Mouse (Mus musculus): ENCODE data around the gene Reln. TPM values are rescaled to one million over a fixed set of nuclear protein-coding genes. Genes with fewer than 3 reads are reported as not detected.

Gene Reln
- polyA plus RNA-seq, 2 experiments from 2014 or later = 0.24 TPM; not detected in 1

DNA sequence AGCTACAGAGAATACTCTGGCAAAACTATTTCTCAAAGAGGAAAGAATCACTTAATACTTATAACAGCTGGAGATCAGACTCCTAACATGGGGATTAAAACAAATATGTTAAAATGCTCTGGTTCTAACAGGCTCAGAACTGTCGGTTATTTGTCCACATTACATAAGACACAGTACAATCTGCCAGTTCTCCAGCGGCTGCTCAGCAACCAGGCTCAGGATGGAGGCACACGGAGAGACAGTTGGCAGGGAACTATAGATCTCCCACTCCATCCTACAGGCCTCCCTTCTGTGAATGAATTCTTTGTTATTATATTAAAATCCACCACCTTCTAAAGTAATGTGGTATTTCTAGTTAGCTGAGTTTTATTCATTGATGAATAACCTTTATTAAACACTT, 37.4 kb downstream of the Reln start:
- ATAC-seq = no peak

DNA sequence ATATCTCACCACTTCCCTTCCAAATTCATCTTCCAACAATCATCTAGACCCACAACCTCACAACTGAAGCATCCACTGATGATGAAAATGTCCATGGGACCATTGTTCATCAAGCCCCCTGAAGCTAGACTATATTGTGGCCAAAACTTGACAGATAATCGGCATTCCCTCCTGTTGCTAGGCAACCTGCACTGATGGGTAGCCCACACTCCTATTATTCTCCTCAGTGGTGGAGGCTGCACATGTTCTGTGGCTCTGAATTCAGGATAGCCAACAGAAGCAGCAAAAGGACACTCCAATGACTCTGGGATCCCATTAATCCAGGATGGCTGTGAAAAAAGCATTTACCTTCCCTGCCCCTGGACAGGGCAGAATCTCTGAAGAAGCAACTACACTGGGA, 40.8 kb downstream of the Reln start:
- ATAC-seq = no peak

DNA sequence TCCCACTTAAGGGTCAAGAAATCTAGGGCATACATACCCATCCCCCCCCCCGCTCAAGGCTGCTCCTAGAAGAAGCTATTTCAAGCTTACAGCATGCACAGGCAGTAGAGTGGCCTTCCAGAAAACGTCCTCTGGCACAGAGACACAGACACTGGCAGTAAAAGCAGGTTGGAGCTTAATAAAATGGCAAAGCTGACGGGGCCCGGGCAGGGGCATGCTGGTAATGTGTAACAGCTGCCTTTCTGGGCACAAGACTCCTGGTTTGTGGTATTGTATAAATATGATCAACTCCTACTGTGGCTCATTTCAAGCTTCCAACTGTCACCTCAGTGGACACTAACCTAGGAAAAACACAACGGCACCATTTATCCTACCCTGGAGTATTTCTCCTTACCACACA, 42.2 kb downstream of the Reln start:
- no peak for ATAC-seq

DNA sequence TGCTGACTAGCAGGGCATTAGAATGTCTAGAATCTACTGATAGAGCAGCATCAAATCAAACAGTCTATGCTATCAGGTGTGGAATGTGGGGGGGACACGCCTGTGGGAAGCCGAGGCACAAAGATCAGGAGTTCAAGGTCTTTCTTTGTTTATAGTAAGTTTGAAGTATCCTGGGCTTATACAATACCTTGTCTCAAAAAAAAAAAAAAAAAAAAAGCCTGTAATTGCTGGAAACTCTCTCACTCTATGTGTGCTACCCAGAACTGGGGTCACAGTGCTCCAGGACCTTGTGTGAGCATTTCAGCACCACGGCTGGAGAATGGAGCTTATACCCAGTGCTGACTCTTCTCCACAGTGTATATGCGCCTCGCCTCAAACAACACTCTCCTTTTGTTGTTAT, 43.7 kb downstream of the Reln start:
- ATAC-seq = no peak

DNA sequence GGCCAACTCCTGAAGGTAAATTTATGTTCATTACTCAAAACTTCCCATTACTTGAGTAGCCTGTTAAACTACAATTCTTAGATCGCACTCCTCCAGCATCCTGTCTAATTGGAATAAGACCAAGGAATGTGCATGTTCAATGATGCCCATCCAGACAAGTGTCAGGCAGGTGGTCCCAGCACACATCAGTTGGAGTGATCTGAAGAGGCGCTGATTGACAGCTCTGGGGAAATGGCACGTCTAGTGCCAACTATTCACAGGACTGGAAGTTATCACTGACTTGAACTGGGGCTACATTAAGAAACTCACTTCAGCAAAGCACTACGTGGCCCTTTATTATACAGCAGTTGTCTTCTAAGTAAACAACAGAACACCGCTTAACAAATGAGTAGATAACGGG, 44.5 kb downstream of the Reln start:
- ATAC-seq = no peak

DNA sequence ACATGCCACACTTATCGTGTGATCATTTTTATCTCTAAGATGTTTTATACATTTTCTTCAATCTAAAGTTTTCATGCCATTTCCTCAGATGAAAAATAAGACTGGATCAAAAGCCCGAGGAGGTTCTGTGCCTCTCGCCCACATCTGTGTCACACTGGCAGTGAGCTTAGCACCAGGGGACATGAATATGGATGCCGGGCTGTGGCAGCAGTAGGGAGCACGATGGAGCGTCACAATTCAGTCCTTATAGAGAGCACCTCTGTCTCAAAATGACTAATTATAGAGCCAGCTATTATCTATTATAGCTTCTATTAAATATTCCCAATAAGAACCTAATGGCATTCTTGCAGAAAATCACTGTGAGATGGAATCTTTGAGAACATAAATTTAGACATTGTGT, 49.3 kb downstream of the Reln start:
- no peak for ATAC-seq

DNA sequence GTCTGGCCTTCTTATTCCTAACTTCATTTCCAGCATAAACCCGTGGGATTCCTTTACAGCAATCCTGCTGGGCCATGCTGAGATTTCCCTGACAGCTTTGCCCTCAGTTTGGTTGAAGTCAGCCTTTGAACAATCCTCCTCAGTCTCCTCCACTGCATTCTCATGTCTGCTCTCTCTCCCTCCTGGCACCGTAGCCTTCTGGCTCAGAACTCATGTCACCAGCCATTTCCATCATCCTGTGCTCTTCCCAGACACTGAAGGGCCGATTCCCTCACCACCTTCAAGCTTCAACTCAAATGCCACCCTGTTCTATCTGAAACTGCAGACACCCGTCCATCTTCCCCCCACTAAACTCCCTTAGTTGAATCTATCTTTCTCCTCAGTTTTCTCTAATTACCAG, 53.1 kb downstream of the Reln start:
- no peak for ATAC-seq

DNA sequence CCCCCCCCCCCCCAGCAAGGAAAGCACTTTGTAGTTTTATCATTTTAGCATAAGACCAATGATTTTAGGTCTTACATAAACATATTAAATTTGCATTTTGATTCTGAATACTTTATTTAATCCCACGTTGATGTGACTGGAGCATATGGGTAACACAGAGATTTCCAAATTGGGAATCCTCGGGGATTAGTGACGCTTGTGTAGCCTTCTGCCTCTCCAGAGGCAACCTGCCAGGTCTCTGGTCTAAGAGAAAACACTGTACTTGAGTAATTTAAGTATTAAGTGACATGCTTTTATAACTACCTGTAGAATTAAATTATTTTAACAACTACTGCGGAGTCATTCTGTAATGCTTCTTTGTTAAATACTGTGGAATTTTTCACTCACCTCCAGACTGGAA, 59.1 kb downstream of the Reln start:
- ATAC-seq = no peak

DNA sequence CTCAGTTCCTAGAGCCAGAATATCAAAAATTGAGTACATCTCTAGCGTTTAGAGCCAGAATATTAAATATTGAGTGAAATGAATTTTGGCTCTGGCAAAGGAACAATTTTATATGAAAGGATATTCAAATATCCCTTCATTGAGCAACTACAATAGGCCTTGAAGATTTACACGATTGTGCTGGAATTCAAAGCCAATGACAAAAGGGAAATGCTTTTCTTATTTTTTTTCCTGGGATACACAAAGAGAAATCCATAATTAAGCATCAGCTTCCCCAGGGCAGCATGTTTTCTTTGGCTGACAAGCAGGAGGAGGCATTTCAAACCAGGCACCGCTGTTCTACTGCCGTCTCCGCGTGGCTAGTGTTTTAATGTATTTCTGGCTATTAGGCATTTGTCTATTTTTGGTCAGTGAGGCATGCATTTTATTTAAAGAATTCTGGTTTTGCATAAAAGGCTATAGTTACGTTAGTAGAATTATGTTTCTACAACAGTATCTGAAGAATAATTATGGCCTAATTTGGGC, 62.3 kb downstream of the Reln start:
- no peak for ATAC-seq

DNA sequence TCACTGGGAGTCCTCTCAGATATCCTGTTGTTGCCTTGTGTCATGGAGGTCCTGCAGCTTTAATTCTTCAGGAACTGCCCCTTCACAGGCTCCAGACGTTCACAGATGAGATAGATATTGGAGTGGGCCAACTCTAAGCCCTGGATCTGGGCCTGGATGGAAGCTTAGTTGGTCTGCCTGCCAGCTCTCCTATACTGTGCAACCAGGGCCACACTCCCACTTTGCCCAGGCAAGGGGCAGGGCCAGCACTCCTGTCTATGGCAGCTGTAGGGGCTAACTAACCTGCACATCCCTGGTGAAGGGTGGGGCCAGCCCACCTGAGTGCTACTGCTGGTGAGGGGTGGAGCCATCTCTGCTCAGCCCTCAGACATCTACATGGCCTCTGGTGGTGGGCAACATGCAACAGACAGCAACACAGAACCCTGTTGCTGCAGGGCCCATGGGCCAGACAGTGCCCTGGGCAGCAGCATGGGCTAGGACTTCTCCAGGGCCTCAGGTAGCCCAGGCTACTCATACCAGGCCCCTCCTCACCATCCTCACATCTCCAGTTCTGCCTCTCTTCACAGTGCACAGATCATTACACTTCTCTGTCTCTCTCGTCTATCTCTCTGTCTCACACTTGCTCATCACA, 63.9 kb downstream of the Reln start:
- no peak for ATAC-seq

DNA sequence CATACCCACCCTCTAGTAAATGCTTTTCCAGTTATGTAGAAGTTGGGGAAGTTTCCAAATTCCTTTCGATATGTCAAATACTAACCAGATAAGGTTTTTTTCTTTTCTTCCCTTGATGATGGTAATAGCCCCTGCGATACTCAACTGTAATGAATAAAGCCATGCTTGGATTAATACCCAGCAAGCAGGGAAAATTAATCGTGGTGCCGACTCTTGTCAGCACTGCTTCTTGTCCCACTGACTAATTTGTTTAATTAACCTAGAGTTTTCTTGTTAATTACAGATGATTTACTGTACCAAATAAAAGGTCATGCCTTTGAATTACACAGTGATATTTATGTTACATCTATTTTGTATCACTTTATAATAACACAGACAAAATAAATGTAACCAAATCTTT, 65.3 kb downstream of the Reln start:
- no peak for ATAC-seq

DNA sequence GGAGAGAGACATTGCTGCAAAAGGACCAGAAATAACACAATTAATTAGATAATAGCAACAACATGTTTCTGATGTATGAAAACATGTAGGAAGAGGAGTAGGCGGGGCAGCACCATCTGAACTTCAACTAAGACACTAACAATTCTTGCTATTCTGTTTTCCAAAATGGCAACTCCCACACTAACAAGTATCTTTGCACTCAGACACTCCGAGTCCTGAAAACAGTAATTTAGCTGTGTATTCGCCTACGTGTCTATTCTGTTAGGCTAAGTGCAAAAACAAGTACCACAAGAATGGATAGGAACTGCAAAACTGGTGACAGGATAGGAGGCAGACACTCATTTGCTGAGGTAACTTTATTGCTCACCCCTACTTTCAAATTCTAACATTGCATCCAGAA, 70.4 kb downstream of the Reln start:
- ATAC-seq = no peak

DNA sequence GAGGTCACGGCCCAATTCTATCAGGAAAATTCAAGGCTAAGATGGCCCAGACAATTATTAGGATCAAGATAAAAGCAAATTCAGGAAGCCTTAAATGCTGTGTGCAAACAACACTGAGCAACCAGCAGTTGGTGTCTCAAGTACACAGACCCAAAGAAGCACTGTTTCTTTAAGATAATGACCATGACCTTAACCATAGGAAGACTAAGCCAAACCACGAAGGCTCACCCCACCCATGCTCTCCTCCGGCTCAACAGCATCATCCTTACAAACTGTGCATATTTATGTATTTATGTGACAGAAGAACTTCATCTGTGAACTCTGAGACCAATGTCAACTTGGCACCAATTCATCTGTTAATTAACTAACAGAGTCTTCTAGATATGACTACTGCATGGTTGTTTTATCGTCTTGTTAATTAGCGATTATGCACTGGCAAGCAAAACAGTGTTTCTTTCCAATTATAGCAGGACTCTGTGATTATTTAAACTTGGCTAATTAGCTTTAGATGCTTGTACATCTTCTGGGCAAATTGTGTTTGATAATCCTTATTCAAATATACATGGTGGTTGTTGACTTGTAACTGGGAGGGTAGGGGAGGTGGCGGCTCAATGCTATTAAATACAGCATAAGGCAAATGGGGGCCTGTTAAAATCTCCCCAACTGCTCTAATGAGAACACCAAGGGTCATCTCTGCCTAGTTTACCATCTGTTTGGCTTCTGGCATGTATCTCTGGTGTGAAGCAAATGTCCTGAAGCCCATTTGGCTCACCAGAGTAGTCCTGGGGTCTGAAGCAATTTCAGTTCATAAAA, 77.8 kb downstream of the Reln start:
- no peak for ATAC-seq

DNA sequence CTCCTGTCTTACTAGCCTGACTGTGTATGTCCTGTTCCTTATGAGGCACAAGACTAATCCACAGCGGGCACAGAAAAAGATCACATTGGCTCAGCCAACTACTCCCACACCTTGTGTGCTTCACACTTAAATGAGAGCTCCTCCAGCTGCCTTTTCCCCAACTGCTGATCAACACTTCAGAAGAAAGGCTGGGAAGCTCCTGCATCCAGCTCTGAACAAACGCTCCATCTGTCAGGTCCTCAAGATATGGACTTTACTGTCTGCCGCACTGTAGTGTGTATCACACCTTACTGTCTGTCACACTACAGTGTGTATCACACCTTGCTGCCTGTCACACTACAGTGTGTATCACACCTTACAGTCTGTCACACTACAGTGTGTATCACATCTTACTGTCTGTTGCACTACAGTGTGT, 82.1 kb downstream of the Reln start:
- no peak for ATAC-seq

DNA sequence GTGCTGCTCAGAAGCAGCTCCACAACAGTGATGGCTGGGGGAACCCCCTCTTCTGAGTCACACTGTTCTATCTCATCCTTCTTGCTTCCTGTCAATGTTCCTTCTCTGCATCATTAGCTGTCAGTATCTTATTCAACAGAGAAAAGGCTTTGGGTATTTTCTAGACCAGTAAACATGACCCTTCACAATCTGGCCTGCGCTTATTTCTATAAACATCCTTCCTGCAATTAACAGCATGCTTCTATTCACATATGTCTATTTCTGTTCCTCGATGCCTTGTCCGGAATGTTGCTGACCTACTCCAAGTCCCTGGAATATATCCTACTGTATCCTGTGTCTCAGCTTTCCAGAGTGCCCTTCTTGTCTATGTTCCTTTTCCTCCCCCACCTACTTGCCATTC, 89.2 kb downstream of the Reln start:
- no peak for ATAC-seq

DNA sequence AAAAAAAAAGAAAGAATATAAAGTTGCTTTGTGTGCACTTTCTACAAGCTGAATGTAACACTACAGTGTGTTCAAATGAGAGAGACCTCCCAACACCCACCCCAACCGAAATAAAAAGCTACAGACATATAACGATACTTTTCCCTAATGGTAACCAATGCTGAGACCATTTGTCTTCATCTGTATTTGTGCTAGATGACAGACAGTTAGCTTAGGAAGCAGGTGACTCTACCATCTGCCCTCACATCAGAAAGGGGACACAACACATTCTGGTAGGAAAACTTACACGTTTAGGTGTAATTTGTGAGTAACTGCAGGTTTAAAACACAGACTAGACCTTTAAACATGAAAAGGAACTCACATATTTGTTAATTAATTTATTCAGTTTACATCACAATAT, 90.6 kb downstream of the Reln start:
- no peak for ATAC-seq

DNA sequence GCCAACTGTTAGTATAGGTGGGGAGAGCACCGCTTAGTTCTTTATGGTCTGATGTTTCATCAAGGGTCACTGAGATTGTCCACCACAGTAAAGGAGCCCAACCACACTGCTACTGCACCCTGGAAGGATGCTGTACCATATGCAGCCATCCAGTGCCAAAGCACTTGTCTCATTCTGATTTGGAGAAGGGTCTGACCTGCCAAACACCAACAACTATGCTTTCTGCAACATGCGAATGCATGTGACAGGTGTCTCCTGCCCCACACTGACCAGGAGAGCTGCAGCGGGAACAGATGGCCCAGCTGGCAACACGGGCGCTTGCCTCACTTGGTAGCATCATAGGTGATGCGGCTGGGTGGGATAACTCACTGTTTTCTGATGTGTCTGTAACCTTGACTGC, 91.2 kb downstream of the Reln start:
- ATAC-seq = no peak

DNA sequence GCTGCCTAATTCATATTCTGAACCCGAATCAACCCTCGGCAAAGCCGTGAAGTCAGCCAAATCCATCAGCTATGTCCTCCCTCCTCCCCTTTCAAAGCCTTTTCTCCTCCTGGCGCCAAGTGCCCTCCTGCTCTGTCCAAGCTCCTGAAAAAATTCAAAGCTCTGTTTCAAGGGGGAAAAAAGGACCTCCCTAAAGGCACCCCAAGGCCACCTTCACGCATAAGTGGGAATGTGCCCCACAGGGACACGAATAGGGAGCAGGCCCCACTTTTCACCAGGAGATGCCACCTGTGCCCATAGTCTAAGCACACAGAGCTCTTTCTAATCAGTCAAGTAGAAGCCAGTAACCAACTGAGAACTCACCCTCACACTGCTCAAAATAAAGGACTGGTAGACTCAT, 96.7 kb downstream of the Reln start:
- no peak for ATAC-seq

DNA sequence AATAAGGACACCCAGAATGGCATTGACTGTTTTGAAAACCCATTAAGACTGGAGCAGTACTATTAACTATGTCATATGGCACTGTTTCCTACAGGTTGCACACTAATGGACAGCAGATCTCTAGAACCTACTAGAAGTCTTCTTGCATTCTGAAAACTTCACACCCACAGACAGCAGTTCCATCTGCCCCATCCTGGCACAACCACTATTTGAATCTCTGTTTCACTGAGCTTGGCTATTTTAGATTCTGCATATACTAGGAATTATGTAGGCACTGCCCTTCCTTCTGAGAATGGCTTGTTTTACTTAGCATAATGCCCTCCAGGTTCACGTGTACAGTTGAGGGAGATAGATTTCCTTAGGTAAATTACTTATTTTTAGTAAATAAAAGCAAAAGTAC, 99.4 kb downstream of the Reln start:
- no peak for ATAC-seq

DNA sequence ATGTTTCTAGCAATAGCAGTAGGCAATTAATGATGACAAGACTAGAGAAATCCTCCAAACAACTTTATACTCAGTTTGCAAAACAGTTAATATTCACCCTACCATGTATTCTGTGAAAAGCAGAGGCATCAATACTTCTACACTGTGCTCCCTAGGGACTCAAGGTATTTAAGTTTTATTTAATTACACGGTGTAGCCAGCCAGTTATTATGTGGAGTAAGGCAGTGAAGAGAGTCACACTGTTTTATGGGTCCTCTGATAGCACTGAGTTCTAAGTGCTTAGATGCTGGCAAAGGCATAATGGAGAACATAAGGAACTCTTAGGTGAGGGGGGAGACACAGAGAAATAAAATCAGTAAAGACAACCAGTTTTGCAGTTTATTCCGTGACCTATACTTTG, 101.0 kb downstream of the Reln start:
- ATAC-seq = no peak

DNA sequence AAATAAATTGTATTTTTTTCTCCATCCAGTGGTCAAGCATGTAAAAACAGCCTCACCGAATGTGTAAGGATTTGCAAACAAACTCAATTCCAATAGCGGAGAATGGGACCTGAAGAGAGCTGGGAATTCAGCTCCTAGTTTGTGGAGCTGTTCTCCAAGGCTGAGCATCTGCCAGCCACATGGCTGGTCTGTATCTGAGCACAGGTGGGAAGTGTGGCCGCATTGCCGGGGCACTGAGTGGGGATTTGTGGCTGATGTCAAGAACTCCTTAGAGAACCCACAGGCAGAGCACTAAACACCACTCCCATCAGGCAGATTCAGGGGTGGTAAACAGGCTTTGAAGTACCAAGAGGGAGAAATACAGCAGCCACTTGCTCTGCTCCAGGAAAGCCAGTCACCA, 102.9 kb downstream of the Reln start:
- no peak for ATAC-seq

DNA sequence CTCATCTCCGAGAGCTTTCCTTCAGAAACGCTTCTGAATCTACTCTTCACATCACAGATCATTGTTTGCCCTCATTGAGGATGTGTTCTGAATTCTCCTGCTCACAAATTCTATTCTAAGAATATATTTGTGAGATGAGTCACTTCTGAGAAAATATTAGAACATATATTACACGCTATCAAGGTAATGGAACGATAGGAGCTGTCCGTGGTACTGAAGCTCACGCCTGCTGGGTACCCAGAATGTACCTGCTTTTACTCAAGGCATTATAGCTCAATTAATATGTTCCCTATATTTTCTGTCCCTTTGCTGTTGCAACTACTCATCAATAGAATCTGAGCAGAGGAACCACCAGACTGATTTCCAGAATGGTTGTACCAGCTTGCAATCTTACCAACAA, 107.7 kb downstream of the Reln start:
- no peak for ATAC-seq

DNA sequence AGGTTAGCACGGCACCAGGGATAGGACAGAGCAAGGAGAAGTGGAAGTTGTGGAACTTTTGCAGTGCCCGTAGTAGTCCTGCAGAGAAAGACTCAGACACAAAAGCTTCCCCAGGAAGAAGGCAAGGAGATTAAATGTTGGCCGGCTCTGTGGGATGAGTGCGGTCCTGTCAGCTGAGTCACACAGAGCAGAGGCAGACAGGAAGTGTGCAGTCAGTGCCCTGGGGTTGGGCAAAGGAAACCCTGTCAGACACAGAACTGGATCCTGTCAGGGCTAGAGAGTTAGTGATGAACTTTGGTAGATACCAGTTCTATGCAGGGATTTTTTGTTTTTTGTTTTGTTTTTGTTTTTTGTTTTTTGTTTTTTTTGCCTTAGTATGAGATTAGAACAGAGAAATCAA, 120.0 kb downstream of the Reln start:
- ATAC-seq = no peak

DNA sequence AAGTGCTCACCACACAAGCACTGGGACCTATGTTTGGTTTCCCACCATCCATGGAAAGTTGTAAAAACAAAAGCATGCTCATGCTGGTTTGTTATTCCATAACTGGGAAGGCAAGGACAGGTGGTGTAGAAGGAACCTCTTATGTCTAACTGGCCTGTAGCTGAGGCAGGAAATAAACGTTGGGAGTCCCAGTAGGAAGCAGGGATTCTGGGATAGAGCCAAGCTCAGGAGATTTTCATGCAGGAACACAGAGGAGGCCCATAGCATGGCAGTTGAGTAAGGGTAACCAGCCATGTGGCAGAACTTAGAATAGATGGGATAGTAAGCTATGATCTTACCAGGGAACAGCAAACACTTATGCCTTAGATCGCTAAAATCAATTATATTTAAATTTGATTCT, 120.6 kb downstream of the Reln start:
- ATAC-seq = no peak

All from CD4-positive, CD25-positive, alpha-beta regulatory T cell, adult 4 months (primary cell).